Mouse (Mus musculus): ENCODE results near the gene Olfr1254.

Gene Olfr1254

GRCm38 (mm10) chr2:89793519-89793918, at the start of gene Olfr1254:
Gene Olfr1254, minus strand, starts transcription at chr2:89793619.
- no peak for DNase-seq

- no peak for DNase-seq
These were observed 48.0 kb upstream of the Olfr1254 start, which contains the start of gene Olfr1256 for GRCm38 (mm10) chr2:89841455-89841854. Gene Olfr1256, minus strand, starts transcription at chr2:89841555.

- no peak for DNase-seq
These were observed 26.8 kb upstream of the Olfr1254 start for GRCm38 (mm10) chr2:89820216-89820615.

GRCm38 (mm10) chr2:89811751-89812150, 18.3 kb upstream of the Olfr1254 start, which contains the start of gene Olfr1255:
Gene Olfr1255, plus strand, starts transcription at chr2:89812051.
- DNase-seq, result no peak

GRCm38 (mm10) chr2:89810751-89811150, 17.3 kb upstream of the Olfr1254 start:
- DNase-seq, result no peak

- DNase-seq, result no peak
These were observed 6.2 kb upstream of the Olfr1254 start for GRCm38 (mm10) chr2:89799583-89799982.

GRCm38 (mm10) chr2:89756990-89757389, 36.4 kb downstream of the Olfr1254 start, which contains the start of gene Olfr1253:
Gene Olfr1253, minus strand, starts transcription at chr2:89757090.
- DNase-seq, result no peak
